8 mouse cellular contexts compared by ENCODE assay signal in the genomic region with DNA sequence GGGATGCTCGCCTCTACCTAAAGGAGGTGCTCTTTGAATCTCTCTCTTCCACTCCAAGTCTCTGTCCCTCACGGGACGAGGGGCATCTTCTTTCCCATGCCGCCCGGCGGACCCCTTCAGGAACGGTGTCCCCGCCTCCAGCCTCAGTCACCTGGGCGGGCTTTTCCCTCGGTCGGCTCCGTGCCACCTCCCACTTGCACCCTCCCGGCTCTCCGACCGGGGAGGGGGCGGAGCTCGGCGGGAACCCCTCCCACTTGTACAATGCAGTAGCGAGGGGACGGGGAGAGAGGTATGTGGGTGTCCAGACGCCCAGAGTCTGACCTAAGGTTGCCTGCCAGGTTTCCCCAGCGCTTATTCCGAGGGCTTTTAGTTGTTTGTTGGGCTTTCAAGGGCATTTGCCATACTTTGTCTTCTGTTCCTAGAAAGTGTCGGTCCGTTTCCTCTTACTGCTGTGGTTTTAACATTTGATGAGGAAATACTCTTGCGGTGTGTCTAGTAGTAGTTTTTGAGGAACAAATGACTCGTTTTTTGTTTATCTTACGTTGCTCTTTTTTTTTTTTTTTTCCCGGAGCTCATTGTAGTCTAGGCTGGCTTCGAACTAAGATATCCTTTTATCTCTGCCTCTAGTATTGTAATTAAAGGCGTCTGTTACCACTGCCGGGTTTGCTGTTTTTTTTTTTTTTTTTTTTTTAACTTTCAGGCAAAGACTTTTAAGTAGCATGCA. TPM values are rescaled to one million over a fixed set of nuclear protein-coding genes. Genes with fewer than 3 reads are reported as not detected.
DNase-seq lines count a peak whose midpoint lies in the region; ATAC-seq lines count a peak whose summit lies in the region.

No protein-coding gene starts in this region.

- no peaks in the 10 kb centered on the region for H3K9me3 ChIP-seq in hindbrain, embryonic 11.5 days (ENCODE audit: control insufficient read depth, low read length)

- no peaks in the 10 kb centered on the region for H3K4me1 ChIP-seq in hindbrain, embryonic 11.5 days (replicated peaks; ENCODE audit: control insufficient read depth, insufficient read depth, low read length)

- WGBS in hindbrain, embryonic 11.5 days = 3% methylated on average over 28 of the region's 32 CpGs

- peak; percentile 98 for DNase-seq in Muller cell, postnatal 12 days (ENCODE audit: inconsistent ontology term)
- peak; percentile 77 for DNase-seq in cerebellum, adult 9-10 months
- peak; percentile 30 to 80 for DNase-seq in frontal cortex, adult 2 months (ENCODE audit: extremely low spot score in 1 of 2, low spot score in 1 of 2)
- DNase-seq in hindbrain, embryonic 11.5 days (ENCODE audit: low spot score) = peak; percentile 84
- peak; percentile 54 to 58 for DNase-seq in layer of hippocampus, postnatal 25 days (ENCODE audit: extremely low spot score in 1 of 2, low spot score in 1 of 2)
- DNase-seq in lung, postnatal 25 days (ENCODE audit: low spot score) = peak; percentile 88
- DNase-seq in retina, postnatal 1 day = peak; percentile 90
- DNase-seq in urinary bladder, adult 18-20 months (ENCODE audit: low spot score in 2 of 2) = peak; percentile 77 to 84

- H3K27me3 ChIP-seq in hindbrain, embryonic 11.5 days (ENCODE audit: control insufficient read depth, insufficient read depth, low read length) = no peaks in the 10 kb centered on the region

- ATAC-seq in hindbrain, embryonic 11.5 days (ENCODE audit: low FRiP score) = peak; percentile 72

- H3K9ac ChIP-seq in hindbrain, embryonic 11.5 days (ENCODE audit: low read depth, low read length) = peak overlapping the region; percentile 87

- H3K4me3 ChIP-seq in hindbrain, embryonic 11.5 days (ENCODE audit: low read depth, low read length) = peak overlapping the region; percentile 95

- H3K27ac ChIP-seq in hindbrain, embryonic 11.5 days (ENCODE audit: low read depth, low read length) = peak overlapping the region; percentile 89

- H3K4me2 ChIP-seq in hindbrain, embryonic 11.5 days (replicated peaks; ENCODE audit: low read depth, low read length) = peak overlapping the region; percentile 79

- no peaks in the 10 kb centered on the region for H3K36me3 ChIP-seq in hindbrain, embryonic 11.5 days (ENCODE audit: control insufficient read depth, insufficient read depth, low read length)

RNA-seq across cellular contexts. Expression of a gene that starts 0.9 kb away (rescaled TPM):
- 22.3 and 23.5 TPM in 2 replicates for polyA plus RNA-seq in frontal cortex, adult 2 months (2012; rRNA removed)
- polyA plus RNA-seq in hindbrain, embryonic 11.5 days (2014; fragmentation: Nextera tagmentation; extraction: Ambion mirVana) = 30.4 and 32.1 TPM in 2 replicates
- total RNA-seq in layer of hippocampus, postnatal 25 days (2021) = 10 to 100 TPM; 28.5 to 29.4 TPM

RNA-seq across cellular contexts. Expression of a gene that starts 33.5 kb away (rescaled TPM):
- polyA plus RNA-seq in frontal cortex, adult 2 months (2012; rRNA removed) = 8.9 and 9.4 TPM in 2 replicates
- 6.3 and 8.8 TPM in 2 replicates for polyA plus RNA-seq in hindbrain, embryonic 11.5 days (2014; fragmentation: Nextera tagmentation; extraction: Ambion mirVana)
- total RNA-seq in layer of hippocampus, postnatal 25 days (2021) = 10 to 100 TPM; 14.2 to 17.6 TPM

Comparison
In these comparisons a context has a peak if more than half of its experiments do, and no peak if none do; other contexts are left out.
1. Peak in every context shown above with its lines: DNase-seq, ATAC-seq, H3K4me3 ChIP-seq and H3K27ac ChIP-seq.